Mouse (Mus musculus) megakaryocyte, embryonic 14.5 days (primary cell): ENCODE measurements around the gene Gata5.

Source experiments
- FLI1 ChIP-seq: IDR thresholded peaks from 2 replicates; pipeline ENCODE4 v1.6.1; 2012; ENCODE audit warnings: low read length, inconsistent platforms, mixed read lengths
- GATA1 ChIP-seq: IDR thresholded peaks from 3 replicates; pipeline ENCODE4 v1.6.1; 2012; ENCODE audit warnings: mixed read lengths, low read length, inconsistent platforms, borderline replicate concordance

GRCm38 (mm10) chr2:180353338-180353737 is 18.8 kb upstream of the Gata5 start:
- TF ChIP-seq GATA1 (no peak), FLI1 (no peak)
